Mouse (Mus musculus): ENCODE measurements around the gene Mfsd14a.

The Mfsd14a gene

DNA sequence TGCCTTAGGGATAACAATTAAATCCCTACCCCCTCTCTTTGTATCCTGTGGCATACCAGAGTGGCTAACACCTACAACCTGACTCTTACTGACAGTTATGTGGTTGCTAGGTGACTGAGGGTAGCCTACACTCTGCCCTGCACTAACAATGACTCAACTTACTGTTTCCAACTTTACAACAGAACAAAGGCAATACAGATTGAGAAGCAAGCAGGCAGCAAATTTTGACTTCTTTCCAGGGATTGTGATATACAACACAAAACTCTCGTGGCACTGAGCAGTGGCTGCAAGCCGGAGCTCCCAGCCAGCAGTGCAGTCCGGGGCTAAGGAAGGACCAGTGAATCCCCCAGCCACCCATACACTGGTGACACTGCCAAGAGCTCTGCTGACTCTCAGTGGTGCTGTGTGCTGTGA is 10.4 kb downstream of the Mfsd14a start:
- DNase-seq (ENCODE audit: low spot score), result no peak

DNA sequence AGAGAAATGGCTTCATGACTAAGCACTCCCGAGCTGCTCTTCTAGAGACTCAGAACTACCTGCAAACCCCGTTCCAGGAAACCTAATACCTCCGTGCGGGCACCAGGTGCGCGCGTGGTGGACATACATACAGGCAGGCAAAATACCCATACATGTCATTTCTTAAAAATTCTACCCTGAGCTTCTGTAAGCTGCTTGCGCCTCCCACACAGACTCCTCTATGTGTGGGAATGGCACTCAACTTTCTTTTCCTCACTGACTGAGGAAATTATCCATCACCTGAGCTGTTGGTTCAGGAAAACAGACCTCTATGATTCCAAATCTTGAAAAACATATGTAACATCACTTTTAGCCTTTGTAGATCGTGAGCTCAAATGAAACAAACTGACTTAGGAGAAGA is 11.8 kb downstream of the Mfsd14a start:
- no peak for DNase-seq (ENCODE audit: low spot score)

DNA sequence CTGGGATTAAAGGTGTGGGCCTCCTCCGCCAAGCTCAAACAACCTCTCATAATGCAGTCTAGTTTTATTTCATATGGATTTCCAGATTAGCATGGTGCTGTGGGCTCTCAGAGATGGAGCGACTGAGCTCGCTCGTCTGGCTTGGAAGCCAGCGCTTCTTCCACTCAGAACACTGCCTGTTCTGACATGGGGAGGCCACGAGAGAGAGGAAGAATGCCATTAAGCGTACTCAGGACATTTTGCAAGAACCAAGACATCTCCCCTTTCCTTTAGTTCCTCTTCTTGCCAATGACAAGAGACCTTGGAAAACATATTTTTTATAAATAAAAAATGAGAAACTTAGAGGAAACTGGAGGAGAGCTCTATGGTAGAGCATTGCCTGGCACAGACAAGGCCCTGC is 13.7 kb downstream of the Mfsd14a start:
- DNase-seq (ENCODE audit: low spot score), result no peak

DNA sequence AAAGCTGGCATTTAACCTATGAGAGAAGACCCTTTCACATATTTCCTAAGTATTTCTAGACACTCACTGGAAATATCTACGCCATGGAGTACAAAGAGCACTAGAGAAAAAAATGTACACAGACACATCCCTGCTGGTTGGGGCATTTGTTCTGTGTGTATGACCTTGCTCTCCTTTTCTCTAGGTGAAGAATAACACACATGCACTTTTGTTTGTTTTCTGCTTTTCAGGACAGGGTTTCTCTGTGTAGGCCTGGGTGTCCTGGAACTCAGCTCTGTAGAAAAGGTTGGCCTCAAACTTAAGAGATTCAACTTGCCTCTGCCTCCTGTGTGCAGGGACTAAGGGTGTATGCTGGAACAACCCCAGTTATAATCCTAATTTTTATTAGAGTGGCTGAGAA is 16.1 kb downstream of the Mfsd14a start:
- no peak for DNase-seq (ENCODE audit: low spot score)

DNA sequence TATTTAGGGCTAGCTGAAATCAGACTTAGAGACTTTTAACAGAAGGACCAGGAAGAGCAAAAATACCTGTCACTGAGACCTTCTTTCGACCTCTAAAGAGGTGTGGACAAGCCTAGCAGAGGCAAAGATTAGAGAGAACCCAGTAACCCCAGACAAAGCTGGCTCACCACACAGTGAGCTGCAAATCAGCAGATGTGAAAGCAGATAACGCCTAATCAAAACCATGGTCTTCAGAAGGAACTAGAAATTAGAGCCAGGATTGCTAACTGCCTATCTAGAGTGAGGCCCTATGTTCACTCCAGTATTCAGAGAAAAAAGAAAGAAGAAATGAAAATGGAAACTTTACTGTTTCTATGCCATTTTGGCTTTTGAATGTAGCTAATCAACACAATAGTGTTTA is 20.1 kb downstream of the Mfsd14a start:
- DNase-seq (ENCODE audit: low spot score), result no peak

DNA sequence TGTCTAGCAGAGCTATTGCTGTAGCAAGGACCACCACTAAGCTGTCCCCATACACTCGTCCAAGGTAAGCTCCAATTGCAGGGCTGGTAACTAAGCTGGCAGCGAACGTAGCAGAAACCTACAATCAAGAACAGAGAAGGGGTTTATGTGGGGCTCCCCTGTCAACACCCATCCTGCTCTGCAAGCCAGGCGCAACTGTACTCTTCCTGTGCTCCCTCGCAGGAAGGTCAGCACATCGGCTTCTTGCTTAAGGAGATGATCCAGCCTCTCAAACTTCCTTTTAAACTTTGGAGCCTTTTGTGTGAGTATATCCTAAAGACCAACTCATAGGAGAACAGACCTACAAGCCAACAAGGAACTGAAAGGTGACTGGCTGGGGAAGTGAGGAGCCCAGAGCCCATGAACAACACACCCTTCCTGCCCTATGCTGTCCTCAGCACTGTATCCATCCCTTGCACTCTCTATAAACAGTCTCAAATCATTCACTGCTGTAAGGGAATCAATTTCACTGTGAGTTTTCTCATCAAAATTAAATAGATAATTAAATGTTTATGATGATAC is 20.6 kb downstream of the Mfsd14a start:
- DNase-seq (ENCODE audit: low spot score), result no peak

DNA sequence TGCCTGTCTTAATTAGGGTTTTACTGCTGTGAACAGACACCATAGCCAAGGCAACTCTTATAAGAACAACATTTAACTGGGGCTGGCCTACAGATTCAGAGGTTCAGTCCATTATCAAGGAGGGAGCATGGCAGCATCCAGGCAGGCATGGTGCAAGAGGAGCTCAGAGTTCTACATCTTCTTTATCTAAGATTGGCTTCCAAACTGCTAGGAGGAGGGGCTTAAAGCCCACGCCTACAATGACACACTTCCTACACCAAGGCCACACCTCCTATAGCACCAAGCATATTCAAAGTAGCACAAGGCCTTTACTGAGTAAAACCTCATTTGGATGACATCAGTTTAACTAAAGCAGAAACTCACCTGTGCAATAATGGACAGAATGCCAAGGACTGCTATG is 22.5 kb downstream of the Mfsd14a start:
- DNase-seq (ENCODE audit: low spot score), result no peak

DNA sequence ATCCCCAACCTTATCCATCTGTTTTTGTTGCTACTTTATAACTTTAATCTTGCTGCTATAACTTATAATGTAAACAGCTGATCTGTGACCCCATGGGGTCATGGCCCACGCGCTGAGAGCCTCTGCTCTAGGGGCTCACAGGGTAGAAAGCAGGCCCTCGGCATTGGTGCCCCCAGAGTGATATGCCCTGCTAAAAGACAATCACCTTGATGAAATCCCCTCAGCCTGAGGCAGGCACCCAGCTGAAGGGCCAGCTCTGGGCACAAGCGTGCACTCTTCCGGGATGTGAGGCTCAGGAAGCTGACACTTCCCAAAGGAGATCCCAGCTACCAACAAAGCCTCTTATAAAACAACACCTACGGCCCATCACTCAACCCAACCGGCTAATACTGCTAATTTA is 23.9 kb downstream of the Mfsd14a start:
- no peak for DNase-seq (ENCODE audit: low spot score)

DNA sequence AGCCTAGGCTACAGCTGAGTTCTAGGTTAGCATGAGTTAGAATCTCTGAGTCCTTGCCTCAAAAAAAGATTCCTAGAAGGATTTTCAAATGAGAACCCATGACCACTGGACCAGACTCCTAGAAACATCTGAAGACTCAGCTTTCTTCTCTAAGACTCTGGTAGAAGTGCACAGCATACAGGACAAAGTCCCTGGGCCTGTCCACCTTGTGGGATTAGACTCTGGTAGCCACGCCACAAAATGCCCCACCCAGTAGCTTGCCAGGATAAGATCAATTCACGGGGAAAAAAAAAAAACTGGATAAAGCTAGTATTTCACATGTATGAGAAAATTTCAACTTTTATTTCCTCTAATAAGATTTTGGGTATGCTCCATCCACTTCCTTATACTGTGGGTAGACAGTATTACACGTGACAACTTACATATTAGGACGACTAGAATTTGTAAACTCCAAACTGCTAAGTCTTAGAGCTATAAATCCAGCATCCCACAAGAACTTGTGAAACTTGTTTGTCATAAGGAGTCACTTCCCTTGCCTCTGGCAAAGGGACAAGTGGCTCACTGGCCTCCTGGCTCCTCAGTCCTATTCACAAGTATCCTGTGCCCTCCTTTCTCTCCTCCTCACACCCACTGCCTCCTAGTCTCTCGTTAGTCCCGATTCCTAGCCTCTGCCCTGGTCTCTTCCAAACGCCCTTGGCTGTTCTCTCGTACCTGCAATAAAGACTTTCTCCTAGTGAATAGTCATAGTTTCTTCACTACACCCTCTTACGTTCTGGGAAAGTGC is 24.6 kb downstream of the Mfsd14a start:
- DNase-seq (ENCODE audit: low spot score), result no peak

DNA sequence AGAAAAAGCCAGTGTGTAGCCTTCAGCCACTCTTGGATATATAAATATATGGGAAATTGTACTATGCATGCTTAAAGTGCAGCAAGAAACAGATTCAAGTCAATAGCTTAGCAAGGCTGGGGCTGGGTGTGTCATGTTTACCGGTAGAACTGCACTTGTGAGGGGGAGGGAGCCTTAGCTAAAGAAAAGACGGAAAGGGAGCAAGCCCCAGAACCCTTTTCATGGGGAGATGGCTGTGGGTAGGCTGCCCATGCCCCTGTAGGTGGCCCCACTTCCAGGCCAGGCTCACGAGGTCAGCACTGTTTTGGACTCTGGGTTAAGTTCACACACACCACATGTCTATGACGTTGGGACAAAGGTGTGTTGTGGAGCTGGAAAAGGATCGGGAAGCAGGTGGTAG is 26.7 kb downstream of the Mfsd14a start:
- DNase-seq (ENCODE audit: low spot score), result no peak

DNA sequence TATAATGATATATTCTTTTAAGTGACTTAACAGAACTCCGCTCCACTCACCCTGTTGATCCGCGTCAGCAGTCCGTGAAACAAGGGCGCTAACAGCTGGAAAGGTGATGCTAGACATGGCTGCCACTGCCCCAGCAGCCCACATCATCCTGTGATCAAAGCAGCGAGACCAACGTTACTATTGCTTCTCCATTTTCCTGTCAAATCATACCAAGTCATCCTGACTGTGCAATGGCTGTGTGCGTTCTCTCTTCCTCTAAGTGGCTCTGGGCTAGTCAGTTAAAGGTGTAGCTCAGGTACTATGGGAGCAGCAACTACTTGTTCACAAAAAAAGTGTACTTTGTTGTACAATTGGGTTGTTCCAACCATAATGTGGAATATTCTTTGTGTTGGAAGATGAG is 27.6 kb downstream of the Mfsd14a start:
- no peak for DNase-seq (ENCODE audit: low spot score)

DNA sequence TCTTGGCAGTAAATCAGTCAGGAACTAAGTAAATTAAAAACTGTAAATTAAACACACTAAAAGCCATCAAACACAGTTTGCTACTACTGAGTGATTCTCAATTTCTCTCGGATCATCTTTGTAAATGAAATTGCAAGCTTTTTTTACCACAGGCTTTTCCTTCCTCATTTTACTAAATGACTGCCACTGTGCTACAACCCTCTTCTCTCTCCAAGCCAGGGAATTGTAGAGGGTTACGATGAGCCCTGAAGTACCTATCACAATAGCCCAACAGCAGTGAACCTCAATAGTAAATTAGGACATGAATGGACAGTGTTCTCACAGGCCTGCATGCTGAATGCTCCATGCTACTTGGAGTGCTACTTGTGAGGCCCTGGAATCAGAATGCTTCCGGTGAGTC is 28.4 kb downstream of the Mfsd14a start:
- DNase-seq (ENCODE audit: low spot score), result no peak

DNA sequence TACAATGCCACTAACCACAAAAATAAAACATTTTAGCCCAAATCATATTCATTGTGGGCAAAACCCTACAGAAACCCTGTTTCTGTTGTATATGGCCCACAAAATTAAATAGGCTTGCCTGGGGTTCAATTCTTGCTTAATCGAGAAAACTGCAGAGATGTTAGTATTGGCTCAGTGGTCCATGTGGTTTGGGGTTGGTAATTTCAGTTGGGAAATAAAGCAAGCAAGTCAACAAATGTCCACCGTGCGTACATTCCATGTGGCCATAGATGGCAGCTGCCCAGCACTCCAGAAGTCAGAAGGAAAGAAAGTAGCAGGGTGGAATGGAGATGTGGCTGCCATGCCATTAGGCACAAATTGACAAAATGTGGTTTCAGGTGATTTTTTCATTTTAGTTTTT is 29.5 kb downstream of the Mfsd14a start:
- no peak for DNase-seq (ENCODE audit: low spot score)

DNA sequence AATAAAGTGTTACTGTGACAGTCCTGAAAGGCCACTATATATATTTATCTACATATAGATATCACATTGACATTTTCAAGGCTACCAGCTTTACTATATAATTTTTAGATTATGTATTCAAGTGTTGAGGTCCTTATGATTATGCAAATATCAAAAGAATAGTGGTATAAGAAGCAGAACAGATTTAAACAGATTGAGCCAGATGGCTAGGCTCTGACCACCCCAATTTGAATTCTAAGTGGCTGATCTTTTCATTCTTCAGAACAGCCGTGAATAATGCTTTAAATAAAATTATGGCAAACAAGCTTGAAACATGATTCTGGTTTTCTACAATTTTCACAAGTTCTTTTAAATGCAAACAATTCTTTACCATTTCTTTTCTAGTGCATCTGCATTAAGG is 31.0 kb downstream of the Mfsd14a start:
- no peak for DNase-seq (ENCODE audit: low spot score)

DNA sequence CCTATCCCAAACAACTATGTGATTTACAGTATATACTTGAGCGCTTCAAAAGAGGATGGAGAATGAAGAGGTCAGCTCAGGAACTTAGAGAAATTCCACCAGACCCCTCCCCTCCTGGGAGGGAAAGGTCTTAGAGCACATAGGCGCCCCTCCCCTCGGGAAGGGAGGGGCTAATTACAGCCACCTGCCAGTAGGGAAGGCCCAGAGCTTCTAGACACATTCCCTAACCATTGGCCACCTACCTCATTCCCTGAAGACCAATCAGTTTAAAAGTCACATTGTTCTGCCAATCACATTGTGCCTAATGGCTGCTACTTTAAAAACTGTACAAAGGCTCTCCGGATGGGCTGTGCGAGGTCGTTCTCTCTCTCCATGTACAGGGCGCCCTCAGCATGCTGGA is 39.8 kb downstream of the Mfsd14a start:
- no peak for DNase-seq (ENCODE audit: low spot score)

DNA sequence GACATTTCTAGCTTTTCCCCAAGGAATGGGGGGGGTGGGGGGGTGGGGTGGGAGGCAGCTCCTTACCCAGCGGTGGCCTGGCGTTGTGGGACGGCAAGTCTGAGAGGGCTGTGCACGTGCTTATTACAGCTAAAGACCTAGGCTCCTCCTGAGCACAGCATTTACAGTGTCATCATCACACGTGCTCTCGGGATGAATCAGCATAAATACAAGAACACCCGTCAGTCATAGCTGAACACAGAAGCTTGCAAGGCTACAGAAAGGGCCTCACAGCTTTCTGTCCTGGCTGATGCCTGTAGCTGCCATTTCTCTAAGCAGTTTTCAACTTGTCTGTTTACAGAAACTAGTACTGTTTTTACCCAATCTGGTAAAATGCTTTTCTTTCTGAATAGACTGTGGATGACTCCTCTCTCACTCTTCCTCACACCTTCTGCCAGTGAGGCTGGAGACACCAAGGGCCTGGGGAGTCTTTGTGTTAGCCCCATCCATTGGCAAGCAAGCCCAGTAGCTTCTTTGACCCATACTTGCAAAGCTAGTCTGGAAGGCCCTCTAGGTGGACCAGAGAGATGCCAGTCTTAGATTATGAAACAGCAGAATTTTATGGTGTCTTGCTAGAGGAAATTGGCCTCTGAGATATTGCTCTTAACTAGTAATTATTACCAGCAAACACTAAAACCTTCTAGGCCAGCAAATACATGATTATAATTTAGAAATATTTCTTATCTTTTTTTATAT is 41.7 kb downstream of the Mfsd14a start:
- no peak for DNase-seq (ENCODE audit: low spot score)

DNA sequence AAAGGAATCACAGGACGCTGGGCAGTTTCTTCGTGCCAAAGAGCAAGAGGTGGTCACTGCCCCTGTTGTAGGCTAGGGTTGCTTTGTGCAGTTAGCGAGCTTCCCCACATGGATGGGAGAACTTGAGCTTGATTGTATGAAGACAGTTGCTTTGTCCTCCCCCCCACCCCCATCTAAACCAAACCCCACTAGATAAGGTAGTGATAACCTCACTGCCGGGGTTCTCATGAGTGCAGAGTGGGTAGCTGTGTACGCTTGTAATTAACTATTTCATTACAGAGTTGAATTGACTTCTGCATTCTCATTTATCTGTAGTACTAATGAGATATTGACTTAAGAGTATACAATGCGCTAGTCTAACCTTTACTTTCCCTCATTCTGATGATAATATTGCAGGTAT is 43.6 kb downstream of the Mfsd14a start:
- no peak for DNase-seq (ENCODE audit: low spot score)

DNA sequence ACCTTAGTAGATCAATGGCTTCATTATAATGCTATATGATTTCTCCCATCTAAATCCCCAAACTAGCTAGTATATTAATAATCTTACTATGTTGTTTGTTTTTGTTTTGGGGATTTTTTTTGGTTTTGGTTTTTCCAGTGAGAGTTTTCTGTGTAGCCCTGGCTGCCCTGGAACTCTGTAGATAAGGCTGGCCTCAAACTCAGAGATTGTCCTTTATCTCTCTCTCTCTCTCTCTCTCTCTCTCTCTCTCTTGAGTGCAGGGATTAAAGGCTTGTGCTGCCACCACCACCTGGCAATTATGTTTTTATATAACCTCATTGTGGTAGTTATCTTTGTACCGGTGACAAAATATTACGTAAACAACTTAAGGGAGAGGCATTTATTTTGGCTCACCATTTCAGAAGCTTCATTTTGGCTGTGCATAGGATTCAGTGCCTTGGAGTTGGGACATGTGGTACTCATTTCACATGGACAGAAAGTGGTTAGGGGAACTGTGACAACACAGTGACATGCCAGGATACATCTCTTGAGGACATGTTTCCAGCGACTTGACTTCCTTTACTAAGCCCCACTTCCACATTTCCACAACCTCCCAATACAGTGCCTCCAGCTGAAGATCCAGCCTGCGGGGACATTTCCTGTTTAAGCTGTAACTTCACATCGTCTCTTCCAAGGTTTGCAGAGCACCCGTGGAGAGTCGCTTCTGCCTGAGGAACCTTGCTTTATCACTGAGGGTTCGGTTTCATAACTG is 47.0 kb downstream of the Mfsd14a start:
- no peak for DNase-seq (ENCODE audit: low spot score)

DNA sequence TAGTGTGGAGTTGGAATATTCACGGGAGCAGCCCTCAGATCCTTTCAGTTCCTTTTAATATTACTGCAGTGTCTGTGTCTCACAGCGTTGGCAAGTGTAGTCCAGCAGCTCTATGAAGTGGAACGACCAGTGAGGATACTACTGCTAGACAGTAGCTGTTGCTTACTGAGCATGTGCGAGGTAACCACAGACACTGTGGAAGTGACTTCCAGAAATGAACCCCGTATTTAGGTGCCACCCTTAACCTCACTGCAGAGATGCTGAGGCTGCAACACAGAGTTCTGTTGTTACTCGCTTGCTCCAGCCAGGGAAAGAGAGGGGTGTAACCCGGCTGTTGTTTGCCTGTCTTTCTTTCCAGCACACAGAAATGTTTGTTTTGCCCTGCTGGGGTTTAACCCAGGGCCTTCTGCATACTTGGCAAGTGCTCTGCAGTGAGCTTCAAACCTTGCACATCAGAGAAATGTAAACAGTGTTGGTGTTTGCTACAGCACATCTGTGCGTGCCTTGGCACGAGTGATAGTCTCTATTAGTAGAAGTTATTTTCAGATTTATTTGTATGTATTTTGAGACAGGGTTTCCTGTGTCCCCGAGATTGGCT is 48.1 kb downstream of the Mfsd14a start, which contains the start of gene Trmt13:
Trmt13 (minus strand) TSS at position 293 of the 598 bp plus-strand sequence.
- DNase-seq (ENCODE audit: low spot score), result no peak

DNA sequence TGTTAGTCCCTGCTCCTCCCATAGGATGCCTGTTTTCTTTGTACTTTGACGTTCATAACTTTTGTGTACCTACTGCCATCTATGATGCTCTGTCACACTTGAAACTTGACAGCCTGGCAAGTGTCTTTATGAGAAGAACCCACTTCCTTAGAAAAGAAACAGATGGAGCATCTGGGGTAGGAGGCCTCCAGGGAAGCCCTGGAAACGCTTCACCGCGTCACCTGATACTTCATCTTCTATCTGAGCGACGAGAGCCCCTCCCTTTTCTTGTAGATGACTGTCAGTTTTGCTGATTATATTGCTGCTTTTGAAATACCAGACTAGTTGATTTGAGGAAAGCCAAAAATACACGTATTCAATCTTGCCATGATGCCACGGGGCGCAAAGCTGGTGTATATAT is 57.9 kb downstream of the Mfsd14a start:
- no peak for DNase-seq (ENCODE audit: low spot score)

DNA sequence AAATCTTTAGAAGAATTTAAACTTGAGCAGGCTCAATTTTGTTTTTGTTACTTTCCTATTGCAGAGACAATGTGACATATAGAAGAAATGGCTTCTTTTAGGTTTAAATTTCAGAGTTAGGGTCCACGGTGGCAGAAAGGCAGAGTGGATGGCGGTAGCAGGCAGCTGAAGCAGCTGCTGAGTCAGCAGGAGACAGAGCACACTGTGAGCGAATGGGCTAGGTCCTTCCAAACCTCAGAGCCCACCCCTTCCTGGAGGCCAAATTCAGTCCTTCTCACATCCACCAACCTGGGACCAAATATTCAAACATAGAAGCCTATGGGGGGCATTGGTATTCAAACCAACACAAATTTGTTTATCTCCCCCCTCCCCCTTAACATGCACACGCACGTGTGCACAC is 60.7 kb downstream of the Mfsd14a start:
- DNase-seq (ENCODE audit: low spot score), result no peak

DNA sequence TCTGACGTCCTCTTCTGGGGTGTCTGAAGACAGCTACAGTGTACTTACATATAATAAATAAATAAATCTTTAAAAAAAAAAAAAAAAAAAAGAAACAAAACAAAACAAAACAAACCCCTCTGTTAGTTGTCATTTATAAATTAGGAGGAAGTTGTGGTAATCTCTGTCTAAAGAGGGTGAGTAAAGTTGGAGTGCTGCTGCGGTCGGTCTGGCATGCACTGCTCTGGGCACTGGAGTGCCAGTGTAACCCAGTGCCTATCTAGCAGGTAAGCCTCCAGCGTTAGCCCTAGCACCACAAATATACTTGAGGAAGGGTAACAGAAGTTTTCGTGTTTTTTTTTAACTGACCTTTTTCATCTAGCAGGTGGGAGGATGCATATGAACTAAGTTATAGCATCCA is 61.5 kb downstream of the Mfsd14a start:
- no peak for DNase-seq (ENCODE audit: low spot score)

Data from testis, postnatal 10 days (tissue).